In genomic region chr2:34874271-34874670, GRCm38 (mm10) we compare ENCODE assay signal across 7 mouse cellular contexts. TPM values are rescaled to one million over a fixed set of nuclear protein-coding genes. Genes with fewer than 3 reads are reported as not detected.
A peak's percentile ranks its signal among the peaks of the same experiment; 100 is the strongest.
DNase-seq lines count a peak whose midpoint lies in the region; ATAC-seq and TF ChIP-seq lines count a peak whose summit lies in the region.

TSS of gene Cutal (plus strand) at chr2:34874396.

- no peak for TF ChIP-seq EP300 in liver, postnatal 0 days (IDR thresholded peaks at IDR 0.05; ENCODE audit: low read depth)

- no peak for TF ChIP-seq CTCF in liver, postnatal 0 days (IDR thresholded peaks at IDR 0.05; ENCODE audit: low read depth)

- H3K4me2 ChIP-seq in embryonic facial prominence, embryonic 12.5 days (replicated peaks) = peak within 1 kb of the TSS; percentile 36
- H3K4me2 ChIP-seq in liver, postnatal 0 days (ENCODE audit: low read depth, low read length) = peak within 1 kb of the TSS; percentile 61
- H3K4me2 ChIP-seq in stomach, embryonic 15.5 days = peak within 1 kb of the TSS; percentile 49

- H3K27ac ChIP-seq in embryonic facial prominence, embryonic 12.5 days = no peak within 1 kb of the TSS
- H3K27ac ChIP-seq in liver, postnatal 0 days (ENCODE audit: low read depth) = peak within 1 kb of the TSS; percentile 31
- no peak within 1 kb of the TSS for H3K27ac ChIP-seq in stomach, embryonic 15.5 days

- 2% methylated on average over 14 of the region's 14 CpGs for WGBS in embryonic facial prominence, embryonic 12.5 days
- 22% methylated on average over 14 of the region's 14 CpGs for WGBS in liver, postnatal 0 days (ENCODE audit: insufficient replicate concordance)
- 6% methylated on average over 14 of the region's 14 CpGs for WGBS in stomach, embryonic 15.5 days

- peaks cover 12% of the 10 kb centered on the region for H3K4me1 ChIP-seq in embryonic facial prominence, embryonic 12.5 days
- H3K4me1 ChIP-seq in liver, postnatal 0 days (ENCODE audit: insufficient read depth) = peaks cover 11% of the 10 kb centered on the region
- H3K4me1 ChIP-seq in stomach, embryonic 15.5 days = peaks cover 16% of the 10 kb centered on the region; the same call in 1 of the 2 replicates

- DNase-seq in ES-CJ7 (ENCODE audit: low read depth, low spot score) = peak; percentile 15
- DNase-seq in kidney, adult 11 months = peak; percentile 82
- DNase-seq in liver, postnatal 0 days = peak; percentile 52
- no peak for DNase-seq in spleen, adult 12 weeks (ENCODE audit: low spot score)
- DNase-seq in right cerebral cortex, adult 18-20 months = no peak

- H3K9ac ChIP-seq in embryonic facial prominence, embryonic 12.5 days = no peak within 1 kb of the TSS
- H3K9ac ChIP-seq in liver, postnatal 0 days (replicated peaks) = peak within 1 kb of the TSS; percentile 39; the same call in 1 of the 2 replicates
- no peak within 1 kb of the TSS for H3K9ac ChIP-seq in stomach, embryonic 15.5 days

- peak within 1 kb of the TSS; percentile 9; the same call in 1 of the 2 replicates for H3K4me3 ChIP-seq in embryonic facial prominence, embryonic 12.5 days
- peak within 1 kb of the TSS; percentile 30 for H3K4me3 ChIP-seq in liver, postnatal 0 days (ENCODE audit: low read depth, low read length)
- H3K4me3 ChIP-seq in stomach, embryonic 15.5 days (replicated peaks) = peak within 1 kb of the TSS; percentile 28

- H3K9me3 ChIP-seq in embryonic facial prominence, embryonic 12.5 days = no peaks in the 10 kb centered on the region
- H3K9me3 ChIP-seq in liver, postnatal 0 days (ENCODE audit: low read length) = no peaks in the 10 kb centered on the region
- no peaks in the 10 kb centered on the region for H3K9me3 ChIP-seq in stomach, embryonic 15.5 days

- H3K36me3 ChIP-seq in embryonic facial prominence, embryonic 12.5 days = no peaks in the 10 kb centered on the region
- no peaks in the 10 kb centered on the region for H3K36me3 ChIP-seq in liver, postnatal 0 days (replicated peaks; ENCODE audit: insufficient read depth, low read length)
- H3K36me3 ChIP-seq in stomach, embryonic 15.5 days = no peaks in the 10 kb centered on the region

- peaks cover 36% of the 10 kb centered on the region for H3K27me3 ChIP-seq in embryonic facial prominence, embryonic 12.5 days
- H3K27me3 ChIP-seq in liver, postnatal 0 days (ENCODE audit: insufficient read depth, low read length) = no peaks in the 10 kb centered on the region
- 0 out of 2 replicates have a peak, but pooled peaks cover 3% of the 10 kb centered on the region for H3K27me3 ChIP-seq in stomach, embryonic 15.5 days (replicated peaks)

- ATAC-seq in embryonic facial prominence, embryonic 12.5 days (ENCODE audit: insufficient number of reproducible peaks, insufficient read depth, low FRiP score, low TSS enrichment) = no peak
- no peak for ATAC-seq in liver, postnatal 0 days
- peak; percentile 41; the same call in 1 of the 2 replicates for ATAC-seq in stomach, embryonic 15.5 days (ENCODE audit: insufficient read depth, low FRiP score, low read depth)

RNA-seq across cellular contexts. Expression of gene Cutal, which starts in this region (rescaled TPM):
- polyA plus RNA-seq in embryonic facial prominence, embryonic 12.5 days (2016; fragmentation: Nextera tagmentation; extraction: Ambion mirVana) = not detected in 2 replicates
- 7.2 and 8.5 TPM in 2 replicates for polyA plus RNA-seq in liver, postnatal 0 days (2015; fragmentation: Nextera tagmentation; extraction: Ambion mirVana)
- polyA plus RNA-seq in stomach, embryonic 15.5 days (2015; fragmentation: Nextera tagmentation; extraction: Ambion mirVana) = 1.6 and 1.7 TPM in 2 replicates

Comparison
In these comparisons a context has a peak if more than half of its experiments do, and no peak if none do; other contexts are left out.
1. DNase-seq: peak in ES-CJ7 (single experiment), kidney, adult 11 months (single experiment) and liver, postnatal 0 days (single experiment); none in spleen, adult 12 weeks (single experiment) and right cerebral cortex, adult 18-20 months (single experiment).
2. Peak in every context shown above with its lines, with median percentiles within 50 percentile points of each other: H3K4me2 ChIP-seq and H3K4me3 ChIP-seq.